Mouse (Mus musculus) lung, adult 2 months (tissue): ENCODE measurements around the gene Dhx37. TPM values are rescaled to one million over a fixed set of nuclear protein-coding genes. Genes with fewer than 3 reads are reported as not detected.

Experiments
- DNase-seq: peaks from one replicate; pipeline ENCODE4 v3.0.0; 2022
- H3K4me1 ChIP-seq: fragments of 200-500 bp; 2 replicates; pipeline ENCODE4 v1.6.1; 2011; ENCODE audit warnings: low read length; ENCODE audit not compliant: control insufficient read depth, insufficient read depth
- H3K4me3 ChIP-seq: fragments of 200-500 bp; replicated peaks from 2 replicates; pipeline ENCODE3; 2011; ENCODE audit warnings: low read depth, mild to moderate bottlenecking, control low read depth, low read length; ENCODE audit errors: extremely low read depth
- CTCF ChIP-seq: fragments of 200-500 bp; IDR thresholded peaks from 2 replicates; pipeline ENCODE4 v1.5.1; 2011; ENCODE audit warnings: mild to moderate bottlenecking, low read length, control low read depth; ENCODE audit not compliant: insufficient read depth
- POLR2A ChIP-seq: fragments of 200-500 bp; IDR thresholded peaks from 2 replicates; pipeline ENCODE4 v1.6.1; 2011; ENCODE audit warnings: low read depth, mild to moderate bottlenecking, control low read depth, low read length, borderline replicate concordance; ENCODE audit errors: extremely low read depth
- WGBS: fragments of 180-500 bp; shearing (Covaris S2); methylation state at CpG from one replicate; pipeline ENCODE4 v1.1.7; 2018; 5-methylcytosine and 5-hydroxymethylcytosine counted together
- polyA plus RNA-seq: library from polyadenylated mRNA; depleted of rRNA; stranded (reverse); fragments of >200 nt; gene quantifications from 2 replicates; pipeline ENCODE4 v1.2.3, GENCODE M21; 2012

Gene Dhx37
- polyA plus RNA-seq, 1 experiment = 13.4 TPM

- WGBS = 89% methylated on average over 6 of the region's 6 CpGs
- no peak for TF ChIP-seq CTCF
- no peak for TF ChIP-seq POLR2A
Measured at GRCm38 (mm10) chr5:125456100-125456499, 22.2 kb upstream of the Dhx37 start.

GRCm38 (mm10) chr5:125452573-125452972, 18.7 kb upstream of the Dhx37 start:
- no peak for DNase-seq
- TF ChIP-seq POLR2A = no peak
- no peak for TF ChIP-seq CTCF
- Histone ChIP-seq H3K4me1 (no peaks in the 10 kb centered on the region), H3K4me3 (no peak overlapping the region)
- 77% methylated on average over 9 of the region's 9 CpGs for WGBS

More at GRCm38 (mm10) chr5:125456100-125456499, 22.2 kb upstream of the Dhx37 start:
- no peak for DNase-seq
- no peak overlapping the region for H3K4me3 ChIP-seq
- no peaks in the 10 kb centered on the region for H3K4me1 ChIP-seq

DNA sequence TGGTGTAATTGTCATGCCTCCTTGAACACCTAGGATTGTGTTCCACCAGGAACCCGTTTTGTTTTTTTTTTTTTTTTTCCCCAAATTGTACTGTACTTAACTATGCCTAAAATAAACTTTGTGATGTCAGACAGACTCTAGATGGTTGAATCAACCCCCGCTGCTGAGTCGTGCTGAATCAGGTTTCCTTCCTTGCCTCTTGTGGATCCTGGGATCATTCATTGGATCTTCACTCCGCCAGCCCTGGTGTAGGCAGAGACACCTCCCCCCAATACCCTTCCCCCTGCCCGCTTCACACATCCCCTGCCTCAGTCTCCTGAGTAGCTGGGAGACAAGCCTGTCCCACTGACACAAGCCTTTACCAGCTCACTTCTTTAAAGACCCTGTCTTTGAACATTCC, 15.4 kb upstream of the Dhx37 start:
- TF ChIP-seq POLR2A (no peak), CTCF (no peak)
- no peak overlapping the region for H3K4me3 ChIP-seq
- H3K4me1 ChIP-seq = no peaks in the 10 kb centered on the region
- no peak for DNase-seq
- 65% methylated on average over 5 of the region's 5 CpGs for WGBS

- Histone ChIP-seq H3K4me1 (no peaks in the 10 kb centered on the region), H3K4me3 (no peak overlapping the region)
- TF ChIP-seq CTCF = no peak
- WGBS = 91% methylated on average over 4 of the region's 4 CpGs
- DNase-seq = no peak
Measured at GRCm38 (mm10) chr5:125448631-125449030, 14.7 kb upstream of the Dhx37 start.

DNA sequence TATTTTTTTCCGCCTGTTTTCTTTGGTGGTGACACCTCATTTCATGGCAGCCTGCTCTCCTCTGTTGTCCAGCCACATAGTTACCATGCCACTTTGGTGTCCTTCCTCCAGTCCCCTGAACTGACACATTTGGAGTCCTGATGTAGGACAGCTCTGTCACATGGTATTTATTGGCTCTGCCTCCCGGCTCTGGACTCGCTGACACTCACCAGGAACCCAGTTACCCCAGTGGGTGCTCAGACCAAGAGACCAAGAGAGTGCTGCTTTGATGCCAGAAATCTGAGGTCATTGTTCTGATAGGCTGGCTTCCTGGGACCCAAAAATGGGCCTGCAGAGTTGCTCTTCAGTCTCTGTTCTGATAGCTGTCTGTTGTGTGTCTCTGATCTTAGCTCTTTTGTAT, 14.1 kb upstream of the Dhx37 start:
- WGBS = 76% methylated on average over 3 of the region's 3 CpGs
- no peak for DNase-seq
- Histone ChIP-seq H3K4me1 (no peaks in the 10 kb centered on the region), H3K4me3 (no peak overlapping the region)
- no peak for TF ChIP-seq POLR2A
- TF ChIP-seq CTCF = no peak

GRCm38 (mm10) chr5:125446344-125446743, 12.4 kb upstream of the Dhx37 start:
- 82% methylated on average over 7 of the region's 7 CpGs for WGBS
- H3K4me1 ChIP-seq = no peaks in the 10 kb centered on the region
- H3K4me3 ChIP-seq = no peak overlapping the region
- DNase-seq = no peak
- TF ChIP-seq CTCF (no peak), POLR2A (no peak)

DNA sequence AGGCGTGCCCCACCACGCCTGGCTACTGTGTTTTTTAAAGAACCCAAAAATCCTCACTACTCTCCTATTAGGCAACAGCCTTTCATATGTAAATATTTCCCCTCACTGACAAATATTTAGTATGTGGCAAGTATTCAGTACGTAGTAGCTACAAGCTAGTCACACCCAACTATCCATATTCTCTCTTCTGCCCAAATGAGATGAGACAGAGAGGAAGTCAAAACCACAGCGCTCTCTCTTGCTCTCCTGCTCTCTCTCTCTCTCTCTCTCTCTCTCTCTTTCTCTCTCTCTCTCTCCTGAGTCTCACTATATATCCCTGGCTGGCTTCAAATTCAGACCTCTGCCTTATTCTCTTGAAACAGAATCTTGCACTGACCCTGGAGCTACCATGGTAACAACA, 10.6 kb upstream of the Dhx37 start:
- Histone ChIP-seq H3K4me3 (no peak overlapping the region), H3K4me1 (no peaks in the 10 kb centered on the region)
- DNase-seq = no peak
- TF ChIP-seq CTCF (no peak), POLR2A (no peak)
- WGBS = 65% methylated on average over 4 of the region's 4 CpGs

- no peak for DNase-seq
- TF ChIP-seq POLR2A (no peak), CTCF (no peak)
- Histone ChIP-seq H3K4me3 (no peak overlapping the region), H3K4me1 (no peaks in the 10 kb centered on the region)
- WGBS = 77% methylated on average over 3 of the region's 3 CpGs
Measured at GRCm38 (mm10) chr5:125443915-125444314, 10.0 kb upstream of the Dhx37 start.

DNA sequence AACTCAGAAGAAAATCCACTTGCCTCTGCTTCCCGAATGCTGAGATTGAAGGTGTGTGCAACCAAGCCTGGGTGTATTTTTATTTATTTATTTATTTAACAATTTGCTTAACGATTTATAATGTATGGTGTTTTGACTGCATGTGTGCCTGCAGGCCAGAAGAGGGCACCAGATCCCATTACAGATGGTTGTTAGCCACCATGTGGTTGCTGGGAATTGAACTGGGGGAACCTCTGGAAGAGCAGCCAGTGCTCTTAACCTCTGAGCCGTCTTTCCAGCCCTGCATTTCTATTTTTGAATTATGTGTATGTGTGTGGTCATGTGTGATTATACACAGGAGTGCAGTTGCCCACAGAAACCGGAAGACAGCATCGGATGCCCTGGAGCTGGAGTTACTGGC, 9.4 kb upstream of the Dhx37 start:
- no peak overlapping the region for H3K4me3 ChIP-seq
- DNase-seq = no peak
- H3K4me1 ChIP-seq = no peaks in the 10 kb centered on the region
- 81% methylated on average over 5 of the region's 5 CpGs for WGBS
- no peak for TF ChIP-seq POLR2A
- TF ChIP-seq CTCF = peak; percentile 23; the same call in 1 of the 2 replicates

DNA sequence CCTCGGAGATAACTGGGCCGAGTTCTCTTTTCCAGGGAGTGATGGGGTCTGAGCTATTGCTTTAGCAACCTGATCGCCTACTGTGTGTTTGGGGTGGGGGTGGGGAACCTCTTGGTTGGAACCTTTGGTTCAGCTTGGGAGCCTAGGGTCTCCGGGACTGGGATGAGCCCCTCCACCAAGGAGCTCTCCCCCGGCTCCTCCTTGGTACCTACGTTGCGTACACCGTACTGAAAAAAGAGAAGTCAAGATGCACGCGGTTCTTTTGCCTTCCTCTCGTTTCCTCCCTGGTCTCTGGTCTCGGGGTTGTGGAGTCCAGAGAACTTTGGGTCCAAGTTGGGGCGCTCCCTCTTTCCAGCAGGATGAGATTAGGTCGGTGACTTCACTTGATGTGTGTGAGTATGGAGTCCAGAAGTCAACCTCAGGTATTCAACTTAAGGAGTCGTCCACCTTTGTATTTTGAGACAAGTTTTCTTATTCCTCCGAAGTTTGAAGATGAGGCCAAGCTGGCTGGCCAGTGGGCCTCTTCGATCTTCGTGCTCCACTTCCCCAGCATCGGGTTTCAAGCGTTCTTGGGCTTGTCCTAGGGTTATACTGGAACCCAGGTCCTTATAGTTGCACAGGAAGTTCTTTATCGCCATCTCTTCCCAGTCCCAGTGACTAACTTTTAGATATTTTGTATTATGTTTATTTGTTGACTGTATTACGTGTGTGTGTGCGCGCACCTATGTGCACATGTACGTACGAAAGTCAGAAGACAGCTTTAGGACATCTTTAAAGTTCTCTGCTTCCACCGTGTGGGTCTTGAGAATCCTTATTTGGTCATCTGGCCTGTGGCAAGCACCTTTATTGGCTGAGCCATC, 8.4 kb upstream of the Dhx37 start:
- WGBS = 30% methylated on average over 27 of the region's 27 CpGs
- no peak for TF ChIP-seq CTCF
- TF ChIP-seq POLR2A = no peak
- no peak for DNase-seq

More for the DNA sequence above, 8.4 kb upstream of the Dhx37 start:
- Histone ChIP-seq H3K4me3 (peak overlapping the region; percentile 94), H3K4me1 (no peaks in the 10 kb centered on the region)
